Mouse (Mus musculus) ES-Bruce4 (cell line): ENCODE results near the gene Gm36176.

Experiments used
- EP300 ChIP-seq: IDR thresholded peaks from 2 replicates; pipeline ENCODE4 v1.6.1; 2011; ENCODE audit warnings: low read depth, low read length; ENCODE audit not compliant: insufficient read depth
- POLR2A ChIP-seq: IDR thresholded peaks from one replicate; pipeline ENCODE4 v1.8.1; 2011; ENCODE audit warnings: low read length; ENCODE audit not compliant: insufficient read depth

GRCm38 (mm10) chr10:77798921-77799508, 47.6 kb upstream of the Gm36176 start, which contains the start of gene Gm19668:
- TF ChIP-seq EP300 (no peak), POLR2A (no peak)
